In the genomic region with DNA sequence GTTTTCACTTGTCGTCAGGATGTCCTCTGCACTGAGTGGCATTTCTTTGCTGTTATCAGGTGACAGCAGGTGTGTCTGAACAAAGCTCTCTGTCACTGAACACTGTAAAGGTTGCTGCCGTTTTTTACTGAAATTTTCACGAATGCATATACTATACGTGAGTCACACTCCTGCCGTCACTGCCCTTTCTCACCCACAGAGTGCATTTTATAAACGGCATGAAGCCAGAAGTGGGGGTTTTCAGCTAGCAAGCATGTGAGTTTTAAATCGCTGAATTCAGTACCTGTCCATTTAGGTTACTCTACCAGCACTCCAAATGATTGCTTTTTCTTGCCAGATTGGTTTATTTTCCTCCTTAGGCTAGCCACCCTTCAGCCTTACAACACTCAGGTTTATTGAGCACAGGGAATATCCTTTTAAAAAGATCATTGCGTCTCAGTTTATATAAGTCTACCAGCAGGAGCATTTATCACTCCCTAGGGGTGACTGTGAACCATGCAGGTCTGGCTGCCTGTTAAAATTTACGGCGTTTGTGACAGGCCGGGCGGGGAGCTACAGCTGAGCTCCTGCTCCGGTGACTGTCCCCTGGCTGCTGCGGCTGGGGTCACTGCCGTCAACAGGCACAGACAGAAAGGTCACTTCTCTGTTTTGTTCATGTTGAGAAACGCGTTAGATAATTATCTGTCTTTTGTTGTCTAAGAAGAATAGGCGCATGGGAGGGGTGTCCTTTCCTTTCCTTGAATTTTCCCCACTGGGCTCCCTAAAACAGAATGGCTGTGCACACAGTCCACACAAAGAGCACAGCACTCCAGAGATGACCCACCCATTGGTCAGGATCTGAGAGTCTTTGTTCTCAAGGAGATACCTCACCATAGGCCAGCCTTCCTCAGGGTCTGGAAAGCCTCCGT, we compare ENCODE assay signal across 8 mouse cellular contexts.
DNase-seq lines count a peak whose midpoint lies in the region; ATAC-seq and TF ChIP-seq lines count a peak whose summit lies in the region.

No protein-coding gene starts in this region.

- H3K9ac ChIP-seq in heart, embryonic 13.5 days, result no peak overlapping the region

- ATAC-seq in heart, embryonic 13.5 days (ENCODE audit: extremely low read depth, insufficient number of reproducible peaks, low FRiP score, low TSS enrichment), result no peak
- ATAC-seq in megakaryocyte-erythroid progenitor cell, adult 5-6 weeks (replicated peaks; ENCODE audit: low FRiP score, low TSS enrichment, poor library complexity, severe bottlenecking), result peak; percentile 63; the same call in 1 of the 2 replicates
- ATAC-seq in inflammation-experienced regulatory T-cells, adult 6 months, result no peak

- no peak for TF ChIP-seq CTCF in thymus, adult 2 months (IDR thresholded peaks at IDR 0.05; ENCODE audit: borderline replicate concordance, control insufficient read depth, extremely low read depth, insufficient read depth, low read length, poor library complexity)

- H3K4me2 ChIP-seq in heart, embryonic 13.5 days, result 0 out of 2 replicates have a peak overlapping the region, but pooled peaks have one; percentile 5

- 40% methylated on average over 19 of the region's 19 CpGs for WGBS in heart, embryonic 13.5 days
- 76% methylated on average over 19 of the region's 19 CpGs for WGBS in thymus, adult 2 months

- peaks cover 17% of the 10 kb centered on the region for H3K4me1 ChIP-seq in heart, embryonic 13.5 days
- peaks cover 10% of the 10 kb centered on the region for H3K4me1 ChIP-seq in thymus, adult 2 months (replicated peaks; ENCODE audit: control insufficient read depth, insufficient read depth, low read length)

- no peaks in the 10 kb centered on the region for H3K9me3 ChIP-seq in heart, embryonic 13.5 days

- 0 out of 2 replicates have a peak, but pooled peaks cover 3% of the 10 kb centered on the region for H3K27me3 ChIP-seq in heart, embryonic 13.5 days (replicated peaks)
- H3K27me3 ChIP-seq in thymus, adult 2 months (ENCODE audit: control insufficient read depth, insufficient read depth, low read length), result no peaks in the 10 kb centered on the region

- no peaks in the 10 kb centered on the region; the same call in 1 of the 2 replicates for H3K36me3 ChIP-seq in heart, embryonic 13.5 days
- H3K36me3 ChIP-seq in thymus, adult 2 months (ENCODE audit: control insufficient read depth, insufficient read depth, low read length), result no peaks in the 10 kb centered on the region

- peak; percentile 16 for DNase-seq in MN1 (ENCODE audit: low spot score)
- DNase-seq in cerebellum, adult 9-10 months, result peak; percentile 67
- peak; percentile 73 for DNase-seq in kidney, adult 9 months
- DNase-seq in frontal cortex, postnatal 10 days (ENCODE audit: low spot score in 2 of 2), result no peak
- no peak for DNase-seq in thymus, adult 2 months

- no peak for TF ChIP-seq POLR2A in thymus, adult 2 months (IDR thresholded peaks at IDR 0.05; ENCODE audit: control insufficient read depth, extremely low read depth, insufficient read depth, low read length, poor library complexity)

- no peak overlapping the region for H3K4me3 ChIP-seq in heart, embryonic 13.5 days
- no peak overlapping the region for H3K4me3 ChIP-seq in thymus, adult 2 months (ENCODE audit: control insufficient read depth, insufficient read depth, low read length)

- H3K27ac ChIP-seq in heart, embryonic 13.5 days (replicated peaks), result 0 out of 2 replicates have a peak overlapping the region, but pooled peaks have one; percentile 22
- no peak overlapping the region for H3K27ac ChIP-seq in thymus, adult 2 months (ENCODE audit: control insufficient read depth, insufficient read depth, low read length)

Comparison
In these comparisons a context has a peak if more than half of its experiments do, and no peak if none do; other contexts are left out.
1. DNase-seq: peak in MN1 (single experiment), cerebellum, adult 9-10 months (single experiment) and kidney, adult 9 months (single experiment); none in frontal cortex, postnatal 10 days (0 of 2) and thymus, adult 2 months (single experiment).